Mouse (Mus musculus): ENCODE results near the gene Olfr1055. TPM values are rescaled to one million over a fixed set of nuclear protein-coding genes. Genes with fewer than 3 reads are reported as not detected.

The Olfr1055 gene
- polyA plus RNA-seq (2014; fragmentation: Illumina TruSeq; extraction: RNeasy Lipid Tissue Mini Kit (QIAGEN cat#74804); ENCODE audit: insufficient read depth, low read depth, low replicate concordance), result not detected

DNA sequence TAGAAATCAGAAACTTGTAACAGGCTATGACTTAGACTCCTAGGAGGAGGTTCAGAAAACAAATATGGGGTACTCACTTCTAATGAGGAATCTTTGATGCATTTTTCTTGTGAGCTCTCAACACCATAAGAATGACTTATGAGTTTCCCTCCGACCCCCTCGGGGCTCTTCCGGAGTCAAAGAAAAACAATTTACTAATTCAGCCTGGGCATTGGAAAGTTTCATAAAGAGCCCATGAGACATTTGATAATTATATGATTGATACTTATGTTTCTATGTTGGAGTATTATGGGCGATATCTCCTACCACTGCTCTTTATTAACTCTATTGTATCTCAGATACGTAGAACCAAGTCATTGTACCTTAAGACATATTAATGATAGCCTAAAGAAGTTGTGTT is at the start of gene Olfr1055:
Olfr1055 (minus strand) TSS at position 101 of the 400 bp plus-strand sequence.

DNA sequence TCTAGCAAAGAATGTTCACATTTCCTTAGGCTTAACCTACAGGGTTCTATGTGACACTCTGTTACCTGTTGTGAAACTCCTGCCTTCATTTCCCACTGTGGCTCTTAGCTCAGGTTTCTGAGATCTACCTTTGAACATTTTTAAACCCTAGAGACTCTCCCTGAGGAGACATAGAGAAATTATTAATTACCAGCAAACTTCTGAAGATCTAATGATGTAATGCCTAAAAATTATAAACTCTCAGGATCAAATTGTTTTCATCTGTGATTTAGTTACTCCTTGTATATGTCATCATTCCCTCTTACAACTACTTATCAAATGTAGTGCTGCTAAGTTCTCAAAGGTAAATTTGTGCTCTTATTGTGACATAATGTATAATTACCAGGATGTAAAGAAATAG is 38.4 kb upstream of the Olfr1055 start, which contains the start of gene Olfr1058:
Olfr1058 (minus strand) TSS at position 101 of the 400 bp plus-strand sequence.

DNA sequence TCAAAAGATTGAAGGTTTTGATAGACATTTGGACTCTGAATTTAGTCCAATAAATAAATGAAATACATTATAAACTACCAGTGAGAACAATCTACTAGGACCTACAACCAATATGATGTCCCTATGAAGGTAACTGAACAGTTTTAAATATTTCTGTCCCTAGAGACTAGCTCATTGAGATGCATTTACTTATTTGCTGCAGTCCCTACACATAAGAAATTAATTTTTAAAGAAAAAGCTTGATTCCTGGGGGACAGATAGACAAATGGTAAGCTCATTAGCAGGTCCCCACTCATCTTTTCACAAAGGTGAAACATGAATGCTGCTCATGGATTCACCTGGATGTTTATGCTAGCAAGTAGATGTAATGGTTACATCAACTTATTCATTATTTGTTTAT is 28.2 kb upstream of the Olfr1055 start, which contains the start of gene Olfr1057:
Olfr1057 (minus strand) TSS at position 101 of the 400 bp plus-strand sequence.

DNA sequence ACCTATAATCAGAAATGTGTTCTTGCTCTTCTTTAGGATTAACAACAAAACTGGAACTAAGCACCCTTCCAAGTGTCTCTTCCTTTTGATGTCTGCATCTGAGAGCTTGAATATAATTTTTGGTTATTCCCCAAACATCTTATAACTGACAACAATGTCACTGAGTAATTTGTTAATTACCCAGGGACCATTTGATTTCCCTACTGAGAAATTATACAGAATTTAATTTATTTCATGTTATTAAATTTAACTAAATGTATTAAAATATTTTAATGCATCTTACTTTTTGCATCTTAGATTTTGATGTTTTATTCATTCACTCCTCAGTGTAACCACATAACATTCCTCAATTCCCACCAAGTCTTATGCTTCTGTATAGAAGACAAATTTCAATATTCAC is 12.3 kb upstream of the Olfr1055 start, which contains the start of gene Olfr1056:
Olfr1056 (minus strand) TSS at position 101 of the 400 bp plus-strand sequence.

DNA sequence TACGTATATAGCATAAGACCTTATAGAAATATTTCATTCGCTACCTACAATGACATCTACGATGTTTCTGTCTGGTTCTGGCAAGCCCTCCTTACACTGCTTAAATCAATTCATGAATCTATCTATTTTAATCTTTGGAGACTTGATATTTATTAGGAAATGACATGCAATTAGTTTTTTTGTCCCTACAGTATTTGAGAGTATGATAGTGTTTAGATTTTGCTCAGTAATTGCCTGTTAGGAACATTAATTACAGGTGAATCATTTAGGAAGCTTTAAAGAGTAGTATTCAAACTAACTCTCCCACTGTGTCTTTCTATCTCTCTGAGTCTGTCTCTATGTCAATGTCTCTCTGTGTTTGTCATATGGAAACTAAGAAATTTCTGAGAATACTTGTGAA is 14.8 kb downstream of the Olfr1055 start, which contains the start of gene Olfr1054:
Olfr1054 (minus strand) TSS at position 101 of the 400 bp plus-strand sequence.

DNA sequence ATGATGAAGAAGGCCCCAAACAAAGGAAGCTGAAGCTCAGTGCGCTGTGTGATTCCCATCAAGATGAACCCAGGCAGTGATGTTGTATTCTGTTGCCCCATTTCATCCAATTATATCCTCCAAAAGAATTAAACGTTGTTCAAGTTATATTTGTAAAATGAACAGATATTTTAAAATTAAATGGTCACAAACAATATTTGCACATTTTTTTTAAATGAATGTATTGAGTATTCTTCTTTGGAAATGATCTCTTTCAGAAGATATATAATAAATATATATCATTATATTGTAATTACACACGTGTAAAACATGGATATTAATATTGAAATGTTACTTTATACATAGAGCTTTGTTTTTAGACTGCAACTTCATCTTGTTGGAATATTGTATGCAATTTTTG is 34.9 kb downstream of the Olfr1055 start, which contains the start of gene Olfr1053:
Olfr1053 (minus strand) TSS at position 101 of the 400 bp plus-strand sequence.

Other genes starting within 250 kb of the Olfr1055 start
- not detected for gene Olfr1039, start 214.4 kb downstream of the Olfr1055 start, polyA plus RNA-seq (2014; fragmentation: Illumina TruSeq; extraction: RNeasy Lipid Tissue Mini Kit (QIAGEN cat#74804); ENCODE audit: insufficient read depth, low read depth, low replicate concordance)
- gene Olfr1040, start 203.6 kb downstream of the Olfr1055 start, polyA plus RNA-seq (2014; fragmentation: Illumina TruSeq; extraction: RNeasy Lipid Tissue Mini Kit (QIAGEN cat#74804); ENCODE audit: insufficient read depth, low read depth, low replicate concordance), result not detected
- gene Olfr1042, start 188.4 kb downstream of the Olfr1055 start, polyA plus RNA-seq (2014; fragmentation: Illumina TruSeq; extraction: RNeasy Lipid Tissue Mini Kit (QIAGEN cat#74804); ENCODE audit: insufficient read depth, low read depth, low replicate concordance), result not detected
- not detected for gene Olfr1043, start 182.8 kb downstream of the Olfr1055 start, polyA plus RNA-seq (2014; fragmentation: Illumina TruSeq; extraction: RNeasy Lipid Tissue Mini Kit (QIAGEN cat#74804); ENCODE audit: insufficient read depth, low read depth, low replicate concordance)
- gene Olfr1044, start 172.5 kb downstream of the Olfr1055 start, polyA plus RNA-seq (2014; fragmentation: Illumina TruSeq; extraction: RNeasy Lipid Tissue Mini Kit (QIAGEN cat#74804); ENCODE audit: insufficient read depth, low read depth, low replicate concordance), result not detected
- gene Olfr52, start 164.6 kb downstream of the Olfr1055 start, polyA plus RNA-seq (2014; fragmentation: Illumina TruSeq; extraction: RNeasy Lipid Tissue Mini Kit (QIAGEN cat#74804); ENCODE audit: insufficient read depth, low read depth, low replicate concordance), result not detected
- not detected for gene Olfr1045, start 147.3 kb downstream of the Olfr1055 start, polyA plus RNA-seq (2014; fragmentation: Illumina TruSeq; extraction: RNeasy Lipid Tissue Mini Kit (QIAGEN cat#74804); ENCODE audit: insufficient read depth, low read depth, low replicate concordance)
- not detected for gene Olfr1046, start 131.0 kb downstream of the Olfr1055 start, polyA plus RNA-seq (2014; fragmentation: Illumina TruSeq; extraction: RNeasy Lipid Tissue Mini Kit (QIAGEN cat#74804); ENCODE audit: insufficient read depth, low read depth, low replicate concordance)
- gene Olfr1047, start 118.9 kb downstream of the Olfr1055 start, polyA plus RNA-seq (2014; fragmentation: Illumina TruSeq; extraction: RNeasy Lipid Tissue Mini Kit (QIAGEN cat#74804); ENCODE audit: insufficient read depth, low read depth, low replicate concordance), result not detected
- not detected for gene Olfr1048, start 110.0 kb downstream of the Olfr1055 start, polyA plus RNA-seq (2014; fragmentation: Illumina TruSeq; extraction: RNeasy Lipid Tissue Mini Kit (QIAGEN cat#74804); ENCODE audit: insufficient read depth, low read depth, low replicate concordance)
- not detected for gene Olfr1049, start 92.0 kb downstream of the Olfr1055 start, polyA plus RNA-seq (2014; fragmentation: Illumina TruSeq; extraction: RNeasy Lipid Tissue Mini Kit (QIAGEN cat#74804); ENCODE audit: insufficient read depth, low read depth, low replicate concordance)
- gene Olfr1051, start 71.2 kb downstream of the Olfr1055 start, polyA plus RNA-seq (2014; fragmentation: Illumina TruSeq; extraction: RNeasy Lipid Tissue Mini Kit (QIAGEN cat#74804); ENCODE audit: insufficient read depth, low read depth, low replicate concordance), result not detected
- gene Olfr1052, start 57.8 kb downstream of the Olfr1055 start, polyA plus RNA-seq (2014; fragmentation: Illumina TruSeq; extraction: RNeasy Lipid Tissue Mini Kit (QIAGEN cat#74804); ENCODE audit: insufficient read depth, low read depth, low replicate concordance), result not detected
- gene Olfr1053, start 35.0 kb downstream of the Olfr1055 start, polyA plus RNA-seq (2014; fragmentation: Illumina TruSeq; extraction: RNeasy Lipid Tissue Mini Kit (QIAGEN cat#74804); ENCODE audit: insufficient read depth, low read depth, low replicate concordance), result not detected
- gene Olfr1054, start 14.9 kb downstream of the Olfr1055 start, polyA plus RNA-seq (2014; fragmentation: Illumina TruSeq; extraction: RNeasy Lipid Tissue Mini Kit (QIAGEN cat#74804); ENCODE audit: insufficient read depth, low read depth, low replicate concordance), result not detected
- not detected for gene Olfr1056, start 12.2 kb upstream of the Olfr1055 start, polyA plus RNA-seq (2014; fragmentation: Illumina TruSeq; extraction: RNeasy Lipid Tissue Mini Kit (QIAGEN cat#74804); ENCODE audit: insufficient read depth, low read depth, low replicate concordance)
- not detected for gene Olfr1057, start 28.1 kb upstream of the Olfr1055 start, polyA plus RNA-seq (2014; fragmentation: Illumina TruSeq; extraction: RNeasy Lipid Tissue Mini Kit (QIAGEN cat#74804); ENCODE audit: insufficient read depth, low read depth, low replicate concordance)
- gene Olfr1058, start 38.3 kb upstream of the Olfr1055 start, polyA plus RNA-seq (2014; fragmentation: Illumina TruSeq; extraction: RNeasy Lipid Tissue Mini Kit (QIAGEN cat#74804); ENCODE audit: insufficient read depth, low read depth, low replicate concordance), result not detected
- gene Olfr1061, start 63.8 kb upstream of the Olfr1055 start, polyA plus RNA-seq (2014; fragmentation: Illumina TruSeq; extraction: RNeasy Lipid Tissue Mini Kit (QIAGEN cat#74804); ENCODE audit: insufficient read depth, low read depth, low replicate concordance), result not detected
- not detected for gene Olfr1062, start 76.5 kb upstream of the Olfr1055 start, polyA plus RNA-seq (2014; fragmentation: Illumina TruSeq; extraction: RNeasy Lipid Tissue Mini Kit (QIAGEN cat#74804); ENCODE audit: insufficient read depth, low read depth, low replicate concordance)
- not detected for gene Olfr1065, start 100.3 kb upstream of the Olfr1055 start, polyA plus RNA-seq (2014; fragmentation: Illumina TruSeq; extraction: RNeasy Lipid Tissue Mini Kit (QIAGEN cat#74804); ENCODE audit: insufficient read depth, low read depth, low replicate concordance)
- not detected for gene Olfr1066, start 106.0 kb upstream of the Olfr1055 start, polyA plus RNA-seq (2014; fragmentation: Illumina TruSeq; extraction: RNeasy Lipid Tissue Mini Kit (QIAGEN cat#74804); ENCODE audit: insufficient read depth, low read depth, low replicate concordance)
- gene Olfr228, start 137.1 kb upstream of the Olfr1055 start, polyA plus RNA-seq (2014; fragmentation: Illumina TruSeq; extraction: RNeasy Lipid Tissue Mini Kit (QIAGEN cat#74804); ENCODE audit: insufficient read depth, low read depth, low replicate concordance), result not detected
- gene Olfr1076, start 158.2 kb upstream of the Olfr1055 start, polyA plus RNA-seq (2014; fragmentation: Illumina TruSeq; extraction: RNeasy Lipid Tissue Mini Kit (QIAGEN cat#74804); ENCODE audit: insufficient read depth, low read depth, low replicate concordance), result not detected
- not detected for gene Olfr1079, start 192.2 kb upstream of the Olfr1055 start, polyA plus RNA-seq (2014; fragmentation: Illumina TruSeq; extraction: RNeasy Lipid Tissue Mini Kit (QIAGEN cat#74804); ENCODE audit: insufficient read depth, low read depth, low replicate concordance)
- not detected for gene Olfr1080, start 208.0 kb upstream of the Olfr1055 start, polyA plus RNA-seq (2014; fragmentation: Illumina TruSeq; extraction: RNeasy Lipid Tissue Mini Kit (QIAGEN cat#74804); ENCODE audit: insufficient read depth, low read depth, low replicate concordance)
- gene Olfr1082, start 248.7 kb upstream of the Olfr1055 start, polyA plus RNA-seq (2014; fragmentation: Illumina TruSeq; extraction: RNeasy Lipid Tissue Mini Kit (QIAGEN cat#74804); ENCODE audit: insufficient read depth, low read depth, low replicate concordance), result not detected